Mouse (Mus musculus) forelimb bud, embryonic 11.5 days (tissue): ENCODE results near the gene Synj2.

Experiments
- DNase-seq: peaks from one replicate; pipeline ENCODE4 v3.0.0-alpha.2; 2012; ENCODE audit warnings: low read depth, low spot score

Gene Synj2

GRCm38 (mm10) chr17:5975099-5975977 lies 34.3 kb downstream of the Synj2 start:
- DNase-seq, result no peak

GRCm38 (mm10) chr17:5976221-5977055 lies 35.4 kb downstream of the Synj2 start:
- no peak for DNase-seq

GRCm38 (mm10) chr17:5977056-5977920 lies 36.2 kb downstream of the Synj2 start:
- no peak for DNase-seq

GRCm38 (mm10) chr17:5977921-5978504 lies 36.9 kb downstream of the Synj2 start:
- DNase-seq, result no peak

GRCm38 (mm10) chr17:5978505-5979077 lies 37.5 kb downstream of the Synj2 start:
- DNase-seq, result no peak

- no peak for DNase-seq
These were observed 39.8 kb downstream of the Synj2 start for GRCm38 (mm10) chr17:5980860-5981259.

- DNase-seq, result no peak
These were observed 42.1 kb downstream of the Synj2 start for GRCm38 (mm10) chr17:5983150-5983549.

GRCm38 (mm10) chr17:5983901-5984300 lies 42.8 kb downstream of the Synj2 start:
- DNase-seq, result no peak

- no peak for DNase-seq
These were observed 43.7 kb downstream of the Synj2 start for GRCm38 (mm10) chr17:5984700-5985231.

GRCm38 (mm10) chr17:5985271-5985670 lies 44.2 kb downstream of the Synj2 start:
- DNase-seq, result no peak

GRCm38 (mm10) chr17:5987271-5988056 lies 46.4 kb downstream of the Synj2 start:
- no peak for DNase-seq

- DNase-seq, result no peak
These were observed 47.0 kb downstream of the Synj2 start for GRCm38 (mm10) chr17:5988102-5988501.

- no peak for DNase-seq
These were observed 51.9 kb downstream of the Synj2 start for GRCm38 (mm10) chr17:5992866-5993580.

GRCm38 (mm10) chr17:5993581-5994260 lies 52.6 kb downstream of the Synj2 start:
- DNase-seq, result no peak

- DNase-seq, result no peak
These were observed 53.5 kb downstream of the Synj2 start for GRCm38 (mm10) chr17:5994606-5995005.

GRCm38 (mm10) chr17:5996589-5996988 lies 55.5 kb downstream of the Synj2 start:
- no peak for DNase-seq

- no peak for DNase-seq
These were observed 56.5 kb downstream of the Synj2 start for GRCm38 (mm10) chr17:5997380-5998234.

GRCm38 (mm10) chr17:5998235-5998500 lies 57.1 kb downstream of the Synj2 start:
- DNase-seq, result no peak
